Mouse (Mus musculus) urinary bladder, postnatal 10 days (tissue): ENCODE results near the gene Slc9a7.
A peak's percentile ranks its signal among the peaks of the same experiment; 100 is the strongest.

Source experiments
- DNase-seq: peaks from one replicate; pipeline ENCODE4 v3.0.0; 2022; ENCODE audit warnings: low spot score

The Slc9a7 gene

DNA sequence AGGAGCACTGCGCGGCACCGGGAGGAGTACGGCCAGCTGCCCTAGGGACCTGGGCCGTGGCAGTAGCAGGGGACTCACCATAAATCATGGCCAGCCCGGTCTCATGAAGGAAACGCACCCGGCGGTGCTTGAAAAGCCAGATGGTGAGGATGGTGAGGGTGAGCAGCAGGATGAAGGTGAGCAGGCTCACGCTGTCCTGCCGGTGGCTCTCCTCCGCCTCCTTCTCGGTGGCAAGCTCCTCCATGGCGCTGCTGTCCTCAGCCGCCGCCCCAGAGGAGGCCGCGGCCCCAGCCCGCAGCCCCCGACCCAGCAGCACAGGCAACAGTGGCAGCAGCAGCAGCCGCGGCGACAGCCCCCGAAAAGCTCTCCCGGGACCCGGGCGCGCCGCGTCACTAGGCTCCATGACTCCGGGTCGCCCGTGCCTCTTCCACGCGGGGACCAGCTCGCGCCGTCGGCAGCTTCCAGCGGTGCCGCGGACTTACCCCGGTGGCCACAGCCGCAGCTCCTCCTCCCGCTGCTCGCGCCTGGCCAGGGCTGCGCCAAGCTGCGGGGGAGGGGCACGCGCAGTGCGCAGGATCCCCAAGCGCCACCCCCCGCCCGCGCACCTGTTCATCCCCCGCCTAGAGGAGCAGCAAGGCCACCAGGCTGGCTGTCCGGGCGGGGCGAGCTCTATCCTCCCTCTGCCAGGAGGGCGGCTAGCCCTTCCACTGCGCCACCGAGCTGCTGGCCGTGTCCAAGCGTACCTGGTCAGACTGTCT, at the start of gene Slc9a7:
Gene Slc9a7 (minus strand): TSS at position 526 of the 758 bp plus-strand sequence.
- peak; percentile 9 for DNase-seq

DNA sequence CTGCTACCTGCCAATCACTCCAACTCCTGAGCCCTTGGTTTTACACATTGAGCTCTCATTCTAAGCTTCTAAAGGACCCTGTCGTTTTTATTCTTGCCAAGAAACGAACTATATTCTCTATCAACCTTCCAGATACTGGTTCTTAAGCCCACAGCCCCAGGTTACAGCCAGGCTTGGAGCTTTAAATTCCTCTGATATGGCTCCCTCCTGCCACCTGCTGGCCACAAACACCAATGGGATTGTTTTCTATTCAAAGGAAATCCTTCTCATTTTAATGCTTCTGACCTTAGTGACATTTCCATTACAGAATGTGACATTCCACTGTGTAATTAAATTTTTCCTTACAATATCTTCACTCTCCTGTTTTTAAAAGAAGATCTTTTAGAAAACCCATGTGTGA, 44.1 kb upstream of the Slc9a7 start:
- no peak for DNase-seq

DNA sequence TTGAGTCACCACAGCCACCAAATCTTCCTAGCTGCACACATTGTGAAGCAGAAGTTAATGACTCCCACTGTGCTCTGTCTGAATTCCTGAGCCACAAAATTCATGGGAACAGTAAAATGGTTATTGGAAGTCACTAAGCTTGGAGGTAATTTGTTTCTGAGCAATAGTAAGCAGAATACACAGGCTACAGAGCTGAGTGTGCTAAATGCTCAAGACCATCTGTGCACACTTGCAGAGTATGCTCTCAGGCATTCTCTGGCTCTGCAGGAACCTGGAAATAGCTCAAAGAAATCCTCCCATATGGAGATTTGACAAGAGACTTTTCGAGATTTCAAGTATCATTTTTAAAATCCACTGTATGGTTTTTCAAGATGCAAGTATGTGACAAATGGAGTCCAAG, 41.1 kb upstream of the Slc9a7 start:
- no peak for DNase-seq

DNA sequence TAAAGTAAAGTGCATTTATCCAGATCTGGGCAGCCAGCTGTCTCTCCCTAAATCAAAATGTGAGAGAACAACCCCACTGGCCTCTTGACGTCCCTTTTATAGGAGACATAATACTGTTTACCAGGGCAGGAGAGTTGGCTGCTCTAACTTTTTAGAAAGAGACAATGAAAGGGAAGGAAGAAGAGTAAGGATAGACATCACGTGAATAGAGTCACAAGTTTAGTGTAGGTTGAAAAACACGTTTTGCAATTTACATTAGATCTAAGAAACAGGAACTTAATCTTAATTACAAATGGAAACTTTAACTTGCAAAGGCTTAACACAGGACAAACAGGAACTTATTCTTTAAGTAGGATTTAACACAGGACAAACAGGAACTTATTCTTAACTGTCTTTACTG, 15.6 kb upstream of the Slc9a7 start:
- no peak for DNase-seq

DNA sequence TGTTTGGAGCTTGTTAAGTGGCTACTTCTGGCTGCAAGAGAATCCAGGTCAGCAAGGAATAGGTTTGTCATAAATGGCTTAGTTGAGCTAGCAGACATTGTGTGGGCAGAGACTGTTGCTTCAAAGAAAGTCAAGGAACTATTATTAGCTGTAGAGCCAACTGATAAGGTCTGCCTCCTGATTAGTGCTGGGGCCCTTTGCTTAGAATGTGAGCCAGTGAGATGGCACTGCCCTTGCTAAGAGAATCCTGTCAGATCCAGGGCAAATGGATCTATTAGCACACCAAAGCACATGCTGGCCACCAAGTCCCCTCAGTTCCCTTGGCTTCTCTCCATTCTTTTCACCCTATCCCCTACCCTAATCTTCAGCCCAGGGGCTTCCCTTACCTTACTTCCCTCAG, 14.3 kb upstream of the Slc9a7 start:
- no peak for DNase-seq

DNA sequence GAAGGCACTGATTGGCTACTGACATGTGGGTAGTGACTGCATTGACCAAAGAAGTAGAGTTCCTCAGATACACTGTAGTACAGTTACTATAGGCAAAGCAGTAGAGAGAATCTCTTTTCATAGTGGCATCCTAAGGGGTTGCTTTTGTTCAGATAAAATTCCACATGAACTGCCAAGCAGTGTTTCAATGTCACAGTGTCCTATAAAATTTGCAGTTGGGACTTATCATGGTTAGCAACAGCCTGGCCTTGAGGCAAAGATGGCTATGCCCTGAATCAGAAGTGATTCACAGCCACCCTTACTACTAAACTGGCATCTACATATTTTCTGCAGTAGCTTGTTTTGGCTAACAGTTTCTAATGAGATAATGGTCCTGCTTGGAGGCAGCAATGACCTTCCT, 11.7 kb upstream of the Slc9a7 start:
- DNase-seq = no peak

DNA sequence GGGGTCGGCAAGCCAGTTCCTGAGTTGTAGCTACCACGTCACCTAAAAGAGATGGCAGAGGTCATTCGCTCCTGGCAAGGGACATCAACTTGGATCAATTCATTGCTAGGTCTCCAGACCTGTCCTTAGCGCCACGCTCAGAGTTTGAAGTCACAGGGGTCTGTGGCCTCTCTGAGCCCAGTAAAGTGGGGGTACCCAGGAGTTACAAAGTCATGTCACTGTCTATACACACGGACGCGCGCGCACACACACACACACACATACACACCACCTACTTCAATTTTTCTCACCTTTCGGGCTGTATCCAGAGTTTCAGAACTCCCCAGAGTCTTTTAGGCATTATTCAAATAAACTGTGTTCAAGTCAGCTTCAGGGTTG, 422 bp upstream of the Slc9a7 start:
- DNase-seq = no peak

DNA sequence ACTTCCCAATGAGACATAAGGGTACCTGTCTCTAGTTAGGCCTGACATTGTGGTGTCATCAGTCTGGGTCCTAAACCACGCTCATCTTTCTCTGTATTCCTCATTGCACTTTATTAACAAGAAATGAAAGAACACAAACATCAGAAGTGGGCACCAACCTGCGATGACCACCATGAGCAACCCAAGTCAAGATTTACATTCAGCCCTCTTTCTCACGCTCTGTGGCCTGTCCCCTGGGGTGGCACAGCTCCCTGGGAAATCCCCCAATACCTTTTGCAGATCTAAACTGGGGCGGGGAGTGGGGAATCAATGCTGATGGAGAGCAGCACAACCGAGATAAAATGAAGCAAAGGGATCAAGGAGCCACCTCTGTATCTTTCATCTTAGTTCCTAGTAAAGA, 892 bp downstream of the Slc9a7 start:
- DNase-seq = no peak

DNA sequence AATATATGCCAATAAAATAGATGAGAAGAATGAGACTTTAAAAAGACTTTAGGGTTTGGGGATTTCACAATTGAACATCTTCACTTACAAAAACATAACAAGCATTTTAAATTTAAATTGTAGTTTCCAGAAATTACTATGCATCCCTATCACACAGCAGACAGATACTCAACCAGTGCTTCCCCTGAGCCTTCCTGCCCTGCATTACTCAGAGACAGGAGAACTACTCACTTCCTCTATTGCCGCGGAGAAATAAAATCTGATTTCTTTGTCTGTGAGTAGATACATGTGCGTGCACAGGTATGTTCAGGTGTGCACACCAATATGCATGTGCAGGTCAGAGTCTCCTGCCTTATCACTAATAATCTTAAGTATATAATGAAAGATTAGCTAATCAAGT, 2.9 kb downstream of the Slc9a7 start:
- no peak for DNase-seq

DNA sequence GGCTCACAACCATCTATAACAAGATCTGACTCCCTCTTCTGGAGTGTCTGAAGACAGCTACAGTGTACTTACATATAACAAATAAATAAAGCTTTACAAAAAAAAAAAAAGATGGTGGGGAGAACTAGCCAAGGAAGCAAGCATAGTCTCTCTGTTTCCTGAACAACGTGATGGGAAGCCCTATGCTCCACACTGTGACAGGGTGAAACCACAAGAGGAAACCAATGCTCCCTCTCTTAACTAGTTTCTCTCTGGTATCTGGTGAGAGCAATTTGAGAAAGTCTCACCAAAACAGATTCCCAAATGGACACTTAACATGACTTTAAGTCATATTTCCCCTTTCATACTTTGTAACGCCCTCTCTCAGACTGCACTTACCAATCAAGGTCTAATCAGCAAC, 5.4 kb downstream of the Slc9a7 start:
- no peak for DNase-seq

DNA sequence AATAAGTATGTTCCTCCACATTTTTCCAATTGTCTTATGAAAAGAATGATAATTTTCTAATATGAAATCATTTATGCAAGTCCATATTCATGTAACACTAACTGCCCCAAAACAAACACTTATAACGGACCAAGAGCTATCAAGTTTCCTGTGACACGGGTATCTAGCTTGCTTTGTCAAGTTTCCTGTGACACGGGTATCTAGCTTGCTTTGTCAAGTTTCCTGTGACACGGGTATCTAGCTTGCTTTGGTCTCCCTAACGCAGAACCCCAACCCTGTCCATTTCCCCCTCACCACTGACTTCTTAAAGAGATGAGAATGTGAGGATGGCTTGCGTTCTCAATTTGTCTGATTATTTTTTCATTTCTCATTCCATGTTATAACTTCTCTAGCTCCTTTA, 12.2 kb downstream of the Slc9a7 start:
- no peak for DNase-seq

DNA sequence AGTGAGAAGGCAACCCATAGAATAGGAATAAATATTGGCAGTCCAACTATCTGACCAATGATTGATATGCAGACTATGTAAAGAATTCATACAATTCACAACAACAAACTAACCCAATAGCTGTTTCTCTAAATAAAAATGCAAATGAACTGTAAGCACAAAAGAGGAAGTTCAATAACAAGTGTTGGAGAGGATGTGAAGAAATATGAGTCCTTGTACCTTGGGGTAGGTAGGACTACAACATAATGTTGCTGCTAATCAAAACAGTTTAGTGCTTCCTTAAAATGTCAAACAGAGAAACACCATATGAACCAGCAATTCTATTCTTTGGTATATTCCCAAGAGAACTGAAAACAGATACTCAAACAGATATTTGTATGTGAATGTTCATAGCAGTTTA, 17.8 kb downstream of the Slc9a7 start:
- no peak for DNase-seq

DNA sequence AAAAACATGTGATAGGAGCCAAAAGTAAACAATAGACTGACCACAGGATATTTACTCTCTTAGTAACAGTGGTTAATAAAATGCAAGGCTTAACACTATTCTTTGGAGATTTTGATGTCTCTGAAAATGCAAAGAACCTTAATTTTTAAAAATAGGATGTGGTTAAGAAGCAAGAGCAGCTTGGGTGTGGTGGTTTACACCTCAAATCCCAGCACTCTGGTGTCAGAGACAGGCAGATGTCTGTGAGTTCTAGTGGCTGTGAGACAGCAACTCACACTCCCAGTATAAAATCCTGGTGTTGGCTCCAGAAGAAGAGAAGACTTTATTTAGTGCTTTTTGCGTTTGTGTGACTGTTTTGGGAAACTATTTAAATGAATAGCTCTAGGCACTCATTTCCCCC, 19.6 kb downstream of the Slc9a7 start:
- no peak for DNase-seq

DNA sequence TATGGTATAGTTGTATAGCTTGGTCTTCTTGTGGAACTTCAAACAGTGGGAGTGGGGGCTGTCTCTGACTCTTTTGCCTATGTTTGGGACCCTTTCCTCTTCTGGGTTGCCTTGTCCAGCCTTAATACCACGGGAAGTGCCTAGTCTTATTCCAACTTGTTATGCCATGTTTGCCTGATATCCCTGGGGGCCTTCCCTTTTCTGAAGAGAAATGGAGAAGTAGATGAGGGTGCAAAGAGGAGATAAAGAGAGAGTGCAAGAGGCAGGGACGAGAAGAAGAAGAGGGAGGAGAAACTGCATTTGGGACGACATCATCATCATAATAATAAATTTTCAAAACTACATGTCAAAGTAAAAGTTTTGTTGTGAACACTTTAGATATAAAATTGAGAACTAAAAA, 21.6 kb downstream of the Slc9a7 start:
- no peak for DNase-seq

DNA sequence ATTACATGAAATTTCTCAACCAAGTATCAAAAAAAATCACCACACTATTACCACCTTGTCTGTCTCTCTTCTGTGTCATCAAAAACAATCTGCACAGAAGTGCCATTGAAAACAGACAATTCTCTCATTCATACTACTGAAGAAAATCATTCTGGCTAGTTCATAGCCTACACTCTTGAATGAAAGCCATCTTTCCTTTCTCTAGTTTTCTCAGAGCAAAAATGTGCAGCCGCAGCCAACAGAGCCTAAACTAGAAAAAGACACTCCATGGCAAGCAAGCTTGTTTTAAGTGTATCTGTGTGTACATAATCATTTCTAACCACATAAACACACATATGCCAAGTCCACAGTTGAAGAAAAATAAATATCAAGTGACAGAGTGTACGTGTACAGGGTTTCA, 27.2 kb downstream of the Slc9a7 start:
- no peak for DNase-seq

DNA sequence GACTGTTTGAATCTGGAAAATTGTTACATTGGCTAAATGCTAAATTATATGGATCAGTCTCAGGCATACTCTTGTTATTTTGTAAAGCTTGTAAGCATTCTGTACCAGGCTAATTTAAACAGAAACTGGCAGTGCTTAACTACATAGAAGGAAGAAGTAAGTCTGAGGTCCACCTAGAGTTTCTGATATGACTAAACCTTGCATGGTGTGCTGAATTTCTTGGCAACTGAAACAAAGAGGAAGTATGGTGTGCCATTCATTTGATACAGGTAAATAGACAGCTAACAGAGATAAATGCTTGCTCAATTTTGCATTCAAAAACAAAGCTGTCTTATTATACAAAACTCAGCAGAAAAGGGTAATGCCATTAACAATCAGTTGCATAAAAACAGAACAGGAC, 63.5 kb downstream of the Slc9a7 start:
- DNase-seq = no peak

DNA sequence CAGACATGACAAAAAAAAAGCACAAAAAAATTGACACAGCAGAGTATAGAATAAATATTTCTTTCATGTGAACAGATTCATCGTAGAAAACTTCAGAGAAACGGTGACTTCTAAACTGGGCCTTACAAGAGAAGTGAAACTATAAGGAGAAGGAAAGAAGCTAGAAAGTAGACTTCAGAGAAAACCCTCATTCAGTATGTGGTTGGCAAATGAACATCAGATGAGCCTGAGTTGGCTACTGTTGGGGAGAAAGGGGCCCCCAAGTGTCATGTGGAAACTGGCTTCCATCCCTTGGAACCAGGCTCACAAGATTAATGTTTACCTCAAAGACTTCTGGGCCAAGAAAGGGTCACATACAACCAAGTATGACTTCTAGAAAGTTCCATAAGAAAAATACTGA, 70.1 kb downstream of the Slc9a7 start:
- DNase-seq = no peak

DNA sequence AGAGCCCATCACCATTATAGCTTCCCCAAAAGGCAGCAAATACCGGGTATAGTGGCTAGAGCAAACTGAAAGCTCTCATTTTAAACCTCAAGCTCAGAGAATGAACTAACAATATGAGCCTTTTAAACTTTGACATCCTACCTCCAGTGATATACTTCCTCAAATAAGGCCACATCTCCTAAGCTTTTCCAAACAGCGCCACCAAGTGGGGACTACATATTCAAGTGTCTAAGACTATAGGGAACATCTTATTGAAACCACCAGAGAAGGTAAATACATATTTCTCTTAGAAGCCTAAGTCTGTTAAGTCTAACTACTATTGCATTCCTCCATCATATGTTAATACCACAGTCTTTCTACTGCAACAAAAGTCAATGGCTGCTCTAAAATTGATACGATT, 106.0 kb downstream of the Slc9a7 start:
- no peak for DNase-seq

DNA sequence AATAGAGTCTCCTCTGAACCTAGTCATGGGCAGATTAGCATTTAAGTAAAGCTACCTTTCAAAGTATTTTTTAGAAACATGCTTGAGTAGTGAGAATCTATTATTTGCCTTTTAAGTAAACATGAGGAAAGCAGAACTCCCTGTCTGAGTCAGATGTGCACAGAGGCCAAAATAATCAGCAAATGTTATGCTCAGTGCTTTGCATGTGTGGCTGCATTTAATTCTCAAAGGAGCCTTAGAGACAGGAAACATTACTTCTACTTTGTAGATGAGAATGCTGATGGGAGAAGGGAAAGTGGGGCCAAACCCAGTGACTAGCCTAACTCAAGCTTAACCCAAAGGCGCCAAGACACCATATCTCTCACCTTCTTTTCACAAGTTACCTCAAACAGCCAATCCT, 114.8 kb downstream of the Slc9a7 start:
- DNase-seq = no peak

DNA sequence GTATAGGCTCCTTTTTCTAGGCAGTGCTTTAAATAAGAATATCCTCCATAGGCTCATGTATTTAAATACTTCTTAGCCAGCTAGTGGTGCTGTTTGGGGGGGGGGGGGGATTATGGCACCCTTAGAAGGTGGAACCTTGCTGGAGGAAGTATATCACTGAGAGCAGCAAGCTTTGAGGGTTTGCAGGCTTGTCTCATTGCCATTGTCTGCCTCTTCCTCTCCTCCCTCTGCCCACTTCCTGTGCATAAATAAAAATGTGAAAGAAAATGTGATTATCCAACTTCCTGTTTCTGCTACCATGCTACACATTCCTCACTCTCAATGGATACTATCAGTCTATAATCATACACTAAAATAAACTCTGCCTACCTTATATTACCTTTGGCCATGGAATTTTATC, 123.2 kb downstream of the Slc9a7 start:
- no peak for DNase-seq

DNA sequence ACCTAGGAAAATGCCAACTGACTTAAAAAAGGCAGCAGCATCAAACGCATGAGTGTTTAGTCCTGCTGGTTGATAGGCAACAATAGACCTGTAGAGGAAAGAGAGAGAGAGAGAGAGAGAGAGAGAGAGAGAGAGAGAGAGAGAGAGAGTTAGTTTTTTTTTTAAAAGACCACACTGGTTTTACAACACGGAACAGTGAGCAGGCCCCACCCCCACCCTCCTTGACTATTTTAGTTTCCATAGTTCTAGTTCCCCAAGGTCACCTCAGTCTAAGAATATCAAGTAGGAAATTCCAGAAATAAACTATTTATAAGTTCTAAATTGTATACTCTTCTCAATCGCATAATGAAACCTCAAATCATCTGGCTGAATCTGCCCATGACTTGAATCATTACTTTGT, 126.6 kb downstream of the Slc9a7 start:
- no peak for DNase-seq

DNA sequence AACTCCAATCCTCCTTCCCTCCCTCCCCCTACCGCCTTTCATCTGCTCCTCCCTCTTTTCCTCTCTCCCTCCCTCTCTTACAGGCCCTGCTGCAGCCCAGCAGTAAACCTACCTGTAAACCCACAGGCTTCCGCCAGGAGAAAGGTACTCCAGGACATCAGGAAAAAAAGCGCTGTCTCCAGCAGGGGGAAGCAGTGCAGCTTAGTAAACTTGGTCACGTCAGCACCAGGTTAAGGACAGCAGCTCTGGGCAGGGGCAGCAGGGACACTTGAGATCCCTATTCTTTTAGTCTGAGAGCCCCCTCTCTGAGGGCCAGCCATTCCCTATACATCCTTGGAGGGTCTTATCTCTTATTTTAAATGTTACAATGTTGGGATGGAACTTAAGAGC, 129.3 kb downstream of the Slc9a7 start:
- no peak for DNase-seq

DNA sequence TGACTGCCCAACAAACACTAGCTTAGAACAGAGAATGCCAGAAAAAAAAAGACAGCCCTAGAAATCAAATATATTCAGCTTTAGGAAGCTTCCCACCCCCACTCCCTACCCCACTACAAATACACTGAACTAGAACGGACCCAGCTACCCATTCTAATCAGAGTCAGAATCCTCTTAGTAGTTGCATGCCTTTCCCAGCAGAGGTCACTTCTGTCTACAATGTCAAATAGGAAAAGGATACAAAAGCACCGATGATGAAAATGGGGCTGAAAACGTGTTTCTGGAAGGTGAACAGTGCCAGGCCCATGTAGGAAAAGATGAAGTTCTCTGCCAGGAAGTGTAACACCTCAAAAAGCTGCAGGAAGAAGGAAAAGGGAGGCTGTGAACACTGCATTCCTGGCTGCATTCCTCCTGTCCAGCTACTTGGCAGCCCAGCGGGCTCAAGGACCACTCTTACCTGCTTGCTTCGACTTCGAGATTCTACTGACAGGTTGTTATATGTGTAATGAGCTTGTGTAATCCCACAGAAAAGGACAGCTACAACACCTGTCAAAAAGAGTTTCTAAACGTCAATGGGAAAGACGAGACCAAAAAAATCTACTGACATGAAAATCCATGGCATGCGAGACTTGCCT, 129.8 kb downstream of the Slc9a7 start:
- no peak for DNase-seq

DNA sequence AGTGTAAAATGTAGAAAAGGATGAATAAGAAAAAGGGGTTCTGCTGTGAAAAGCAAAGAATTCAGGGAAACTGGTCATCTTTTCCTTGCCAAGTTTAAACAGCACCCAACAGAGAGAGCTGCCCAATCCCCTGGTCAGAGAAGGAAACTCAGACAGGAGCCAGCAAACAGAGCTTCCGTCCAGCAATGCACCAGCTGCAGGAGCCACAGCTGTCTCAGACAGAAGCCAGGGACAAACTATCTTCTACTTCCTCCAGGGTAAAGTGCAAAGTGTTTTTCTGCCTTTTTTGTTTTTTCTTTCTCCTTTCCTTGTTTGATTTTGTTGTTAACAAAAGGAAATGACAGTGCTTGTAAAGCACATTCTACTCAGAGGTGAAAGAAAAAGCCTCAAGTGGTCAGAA, 131.3 kb downstream of the Slc9a7 start:
- no peak for DNase-seq
